Mouse (Mus musculus): ENCODE measurements at regions not wholly inside any gene's neighbourhood (a gene's known extent, or its start where the extent isn't known, plus 50 kb on each side); places are given as distances from the start of the nearest gene placed in this dataset.

DNA sequence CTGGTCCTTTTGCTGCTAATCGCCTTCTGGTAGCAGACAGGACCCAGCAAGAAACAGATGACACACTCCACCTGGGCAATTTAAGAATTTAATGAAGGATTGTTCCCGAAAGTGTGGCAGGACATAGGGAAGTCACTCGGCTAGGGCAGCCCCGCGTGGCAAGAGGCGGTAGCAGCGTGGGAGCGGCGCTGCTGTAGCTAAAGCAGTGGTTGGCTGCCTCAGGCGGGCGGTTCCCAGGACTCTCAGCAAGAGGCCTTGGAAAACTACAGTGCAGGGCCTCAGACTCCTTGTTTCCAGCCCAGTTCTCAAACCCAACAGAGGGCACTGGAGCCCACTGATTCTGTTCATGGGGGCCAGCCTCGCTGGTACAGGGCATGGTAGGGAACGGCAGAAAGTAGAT, 154.2 kb upstream of the Usp9x start:
- TF ChIP-seq GATA1 (IDR thresholded peaks at IDR 0.05; ENCODE audit: borderline replicate concordance, low read length), result no peak
- no peak for TF ChIP-seq FLI1 (IDR thresholded peaks at IDR 0.05; ENCODE audit: low read length)
